Mouse (Mus musculus): ENCODE data around the gene Mob1a.
A peak's percentile ranks its signal among the peaks of the same experiment; 100 is the strongest.

GRCm38 (mm10) chr6:83347916-83348315, 22.1 kb downstream of the Mob1a start:
- TF ChIP-seq USF1 (IDR thresholded peaks at IDR 0.05; ENCODE audit: low read depth) = peak; percentile 21
- TF ChIP-seq POLR2AphosphoS2 (IDR thresholded peaks at IDR 0.05; ENCODE audit: insufficient read length, low read depth) = no peak
- TF ChIP-seq POLR2A (IDR thresholded peaks at IDR 0.05; ENCODE audit: insufficient read length, low read depth) = no peak
- TF ChIP-seq MAX (IDR thresholded peaks at IDR 0.05; ENCODE audit: low read depth) = no peak
- no peak for TF ChIP-seq TCF12 (IDR thresholded peaks at IDR 0.05; ENCODE audit: insufficient read depth, poor library complexity, severe bottlenecking)
- TF ChIP-seq SRF (IDR thresholded peaks at IDR 0.05; ENCODE audit: control insufficient read depth, insufficient read length, low read depth) = no peak
- TF ChIP-seq CEBPB (IDR thresholded peaks at IDR 0.05; ENCODE audit: insufficient read depth, poor library complexity, severe bottlenecking) = no peak
- no peak for TF ChIP-seq MYOD1 (IDR thresholded peaks at IDR 0.05; ENCODE audit: control insufficient read depth in 1 of 3, insufficient read length in 2 of 3, low read depth in 2 of 3)
- no peak for TF ChIP-seq REST (IDR thresholded peaks at IDR 0.05; ENCODE audit: insufficient read depth, insufficient read length)
- TF ChIP-seq E2F4 (IDR thresholded peaks at IDR 0.05; ENCODE audit: insufficient read depth) = no peak
- no peak for TF ChIP-seq TCF3 (IDR thresholded peaks at IDR 0.05; ENCODE audit: insufficient read length, low read depth)

Measured in myocyte (in vitro differentiated cells).